Mouse (Mus musculus): Measurements from ENCODE around the gene Bcat2. TPM values are rescaled to one million over a fixed set of nuclear protein-coding genes. Genes with fewer than 3 reads are reported as not detected.

The Bcat2 gene
- polyA plus RNA-seq, 1 experiment, result 54.1 TPM

GRCm38 (mm10) chr7:45623507-45623906 lies 53.6 kb downstream of the Bcat2 start:
- Histone ChIP-seq H3K36me3 (ENCODE audit: control insufficient read depth, insufficient read depth) (no peaks in the 10 kb centered on the region), H3K79me2 (ENCODE audit: control insufficient read depth, insufficient read depth) (no peaks in the 10 kb centered on the region), H3ac (ENCODE audit: control insufficient read depth, insufficient read length) (no peak overlapping the region), H3K4me2 (ENCODE audit: low read depth) (no peak overlapping the region), H3K27me3 (ENCODE audit: control insufficient read depth, insufficient read depth, insufficient read length) (no peaks in the 10 kb centered on the region), H3K4me3 (no peak overlapping the region)
- TF ChIP-seq POLR2A (IDR thresholded peaks at IDR 0.05; ENCODE audit: insufficient read length, low read depth), result no peak
- no peak for TF ChIP-seq TCF12 (IDR thresholded peaks at IDR 0.05; ENCODE audit: insufficient read depth, poor library complexity, severe bottlenecking)
- no peak for TF ChIP-seq MAX (IDR thresholded peaks at IDR 0.05; ENCODE audit: low read depth)
- no peak for TF ChIP-seq E2F4 (IDR thresholded peaks at IDR 0.05; ENCODE audit: insufficient read depth)
- TF ChIP-seq REST (IDR thresholded peaks at IDR 0.05; ENCODE audit: insufficient read depth, insufficient read length), result no peak
- no peak for TF ChIP-seq USF1 (IDR thresholded peaks at IDR 0.05; ENCODE audit: low read depth)
- TF ChIP-seq POLR2AphosphoS2 (IDR thresholded peaks at IDR 0.05; ENCODE audit: insufficient read length, low read depth), result no peak
- TF ChIP-seq MYOD1 (IDR thresholded peaks at IDR 0.05; ENCODE audit: control insufficient read depth in 1 of 3, insufficient read length in 2 of 3, low read depth in 2 of 3), result no peak
- no peak for TF ChIP-seq TCF3 (IDR thresholded peaks at IDR 0.05; ENCODE audit: insufficient read length, low read depth)
- no peak for TF ChIP-seq CEBPB (IDR thresholded peaks at IDR 0.05; ENCODE audit: insufficient read depth, poor library complexity, severe bottlenecking)
- TF ChIP-seq MYOG (IDR thresholded peaks at IDR 0.05; ENCODE audit: control insufficient read depth in 1 of 3, insufficient read depth in 1 of 3, insufficient read length in 2 of 3, low read depth in 2 of 3), result no peak
- no peak for TF ChIP-seq SRF (IDR thresholded peaks at IDR 0.05; ENCODE audit: control insufficient read depth, insufficient read length, low read depth)

GRCm38 (mm10) chr7:45624718-45625117 lies 54.8 kb downstream of the Bcat2 start:
- no peaks in the 10 kb centered on the region for H3K79me2 ChIP-seq (ENCODE audit: control insufficient read depth, insufficient read depth)
- no peaks in the 10 kb centered on the region for H3K27me3 ChIP-seq (ENCODE audit: control insufficient read depth, insufficient read depth, insufficient read length)
- no peak overlapping the region for H3ac ChIP-seq (ENCODE audit: control insufficient read depth, insufficient read length)
- H3K4me3 ChIP-seq, result no peak overlapping the region
- TF ChIP-seq E2F4 (IDR thresholded peaks at IDR 0.05; ENCODE audit: insufficient read depth) (no peak), USF1 (IDR thresholded peaks at IDR 0.05; ENCODE audit: low read depth) (no peak), MYOD1 (IDR thresholded peaks at IDR 0.05; ENCODE audit: control insufficient read depth in 1 of 3, insufficient read length in 2 of 3, low read depth in 2 of 3) (no peak), MAX (IDR thresholded peaks at IDR 0.05; ENCODE audit: low read depth) (no peak), TCF12 (IDR thresholded peaks at IDR 0.05; ENCODE audit: insufficient read depth, poor library complexity, severe bottlenecking) (no peak), POLR2A (IDR thresholded peaks at IDR 0.05; ENCODE audit: insufficient read length, low read depth) (no peak), TCF3 (IDR thresholded peaks at IDR 0.05; ENCODE audit: insufficient read length, low read depth) (no peak), POLR2AphosphoS2 (IDR thresholded peaks at IDR 0.05; ENCODE audit: insufficient read length, low read depth) (no peak), REST (IDR thresholded peaks at IDR 0.05; ENCODE audit: insufficient read depth, insufficient read length) (no peak), SRF (IDR thresholded peaks at IDR 0.05; ENCODE audit: control insufficient read depth, insufficient read length, low read depth) (no peak), CEBPB (IDR thresholded peaks at IDR 0.05; ENCODE audit: insufficient read depth, poor library complexity, severe bottlenecking) (no peak), MYOG (IDR thresholded peaks at IDR 0.05; ENCODE audit: control insufficient read depth in 1 of 3, insufficient read depth in 1 of 3, insufficient read length in 2 of 3, low read depth in 2 of 3) (no peak)
- no peak overlapping the region for H3K4me2 ChIP-seq (ENCODE audit: low read depth)
- no peaks in the 10 kb centered on the region for H3K36me3 ChIP-seq (ENCODE audit: control insufficient read depth, insufficient read depth)

GRCm38 (mm10) chr7:45625481-45625880 lies 55.5 kb downstream of the Bcat2 start:
- no peaks in the 10 kb centered on the region for H3K36me3 ChIP-seq (ENCODE audit: control insufficient read depth, insufficient read depth)

GRCm38 (mm10) chr7:45626571-45627076 lies 56.7 kb downstream of the Bcat2 start:
- no peaks in the 10 kb centered on the region for H3K27me3 ChIP-seq (ENCODE audit: control insufficient read depth, insufficient read depth, insufficient read length)
- no peaks in the 10 kb centered on the region for H3K36me3 ChIP-seq (ENCODE audit: control insufficient read depth, insufficient read depth)
- H3ac ChIP-seq (ENCODE audit: control insufficient read depth, insufficient read length), result no peak overlapping the region
- H3K4me3 ChIP-seq, result no peak overlapping the region
- H3K79me2 ChIP-seq (ENCODE audit: control insufficient read depth, insufficient read depth), result no peaks in the 10 kb centered on the region
- TF ChIP-seq SRF (IDR thresholded peaks at IDR 0.05; ENCODE audit: control insufficient read depth, insufficient read length, low read depth), result no peak
- no peak for TF ChIP-seq MYOG (IDR thresholded peaks at IDR 0.05; ENCODE audit: control insufficient read depth in 1 of 3, insufficient read depth in 1 of 3, insufficient read length in 2 of 3, low read depth in 2 of 3)
- no peak for TF ChIP-seq POLR2AphosphoS2 (IDR thresholded peaks at IDR 0.05; ENCODE audit: insufficient read length, low read depth)
- TF ChIP-seq USF1 (IDR thresholded peaks at IDR 0.05; ENCODE audit: low read depth), result no peak
- no peak overlapping the region for H3K4me2 ChIP-seq (ENCODE audit: low read depth)

More at GRCm38 (mm10) chr7:45625481-45625880, 55.5 kb downstream of the Bcat2 start:
- H3K4me3 ChIP-seq, result no peak overlapping the region
- no peaks in the 10 kb centered on the region for H3K79me2 ChIP-seq (ENCODE audit: control insufficient read depth, insufficient read depth)
- H3ac ChIP-seq (ENCODE audit: control insufficient read depth, insufficient read length), result no peak overlapping the region
- H3K27me3 ChIP-seq (ENCODE audit: control insufficient read depth, insufficient read depth, insufficient read length), result no peaks in the 10 kb centered on the region
- no peak overlapping the region for H3K4me2 ChIP-seq (ENCODE audit: low read depth)
- TF ChIP-seq POLR2AphosphoS2 (IDR thresholded peaks at IDR 0.05; ENCODE audit: insufficient read length, low read depth), result no peak
- no peak for TF ChIP-seq TCF12 (IDR thresholded peaks at IDR 0.05; ENCODE audit: insufficient read depth, poor library complexity, severe bottlenecking)
- no peak for TF ChIP-seq E2F4 (IDR thresholded peaks at IDR 0.05; ENCODE audit: insufficient read depth)
- no peak for TF ChIP-seq MYOG (IDR thresholded peaks at IDR 0.05; ENCODE audit: control insufficient read depth in 1 of 3, insufficient read depth in 1 of 3, insufficient read length in 2 of 3, low read depth in 2 of 3)
- TF ChIP-seq CEBPB (IDR thresholded peaks at IDR 0.05; ENCODE audit: insufficient read depth, poor library complexity, severe bottlenecking), result no peak
- TF ChIP-seq MAX (IDR thresholded peaks at IDR 0.05; ENCODE audit: low read depth), result no peak

- Histone ChIP-seq H3K4me2 (ENCODE audit: low read depth) (no peak within 1 kb of the TSS), H3K36me3 (ENCODE audit: control insufficient read depth, insufficient read depth) (no peaks in the 10 kb centered on the region), H3K27me3 (ENCODE audit: control insufficient read depth, insufficient read depth, insufficient read length) (no peaks in the 10 kb centered on the region), H3K4me3 (no peak within 1 kb of the TSS), H3ac (ENCODE audit: control insufficient read depth, insufficient read length) (no peak within 1 kb of the TSS), H3K79me2 (ENCODE audit: control insufficient read depth, insufficient read depth) (no peaks in the 10 kb centered on the region)
- TF ChIP-seq POLR2AphosphoS2 (IDR thresholded peaks at IDR 0.05; ENCODE audit: insufficient read length, low read depth), result no peak
- TF ChIP-seq SRF (IDR thresholded peaks at IDR 0.05; ENCODE audit: control insufficient read depth, insufficient read length, low read depth), result no peak
- no peak for TF ChIP-seq POLR2A (IDR thresholded peaks at IDR 0.05; ENCODE audit: insufficient read length, low read depth)
- TF ChIP-seq REST (IDR thresholded peaks at IDR 0.05; ENCODE audit: insufficient read depth, insufficient read length), result no peak
- no peak for TF ChIP-seq MYOD1 (IDR thresholded peaks at IDR 0.05; ENCODE audit: control insufficient read depth in 1 of 3, insufficient read length in 2 of 3, low read depth in 2 of 3)
- no peak for TF ChIP-seq E2F4 (IDR thresholded peaks at IDR 0.05; ENCODE audit: insufficient read depth)
Measured at GRCm38 (mm10) chr7:45627261-45627660, 57.3 kb downstream of the Bcat2 start, which contains the start of gene Rasip1. TSS of gene Rasip1 (plus strand) at chr7:45627488.

Data from myocyte (in vitro differentiated cells).